Mouse (Mus musculus) CH12.LX (cell line): ENCODE measurements around the gene Dcx. TPM values are rescaled to one million over a fixed set of nuclear protein-coding genes. Genes with fewer than 3 reads are reported as not detected.

Experiments
- DNase-seq: peaks from one replicate; pipeline ENCODE4 v3.0.0-alpha.2; 2013; ENCODE audit errors: extremely low read depth
- H3K27ac ChIP-seq: 2 replicates; pipeline ENCODE4 v1.5.1; 2012; ENCODE audit warnings: low read depth, mild to moderate bottlenecking, control low read depth, moderate library complexity; ENCODE audit not compliant: insufficient read depth
- H3K27me3 ChIP-seq: replicated peaks from 2 replicates; pipeline ENCODE3; 2012; ENCODE audit warnings: inconsistent platforms
- H3K36me3 ChIP-seq, 2 experiments: replicated peaks in 1 of 2; 2 replicates each; pipeline versions ENCODE3 to v1.6.1; 2012; ENCODE audit warnings: inconsistent platforms in 1 of 2, low read length in 1 of 2, mild to moderate bottlenecking in 1 of 2, mixed read lengths in 1 of 2, moderate library complexity in 1 of 2; ENCODE audit not compliant: control insufficient read depth in 1 of 2, insufficient read depth in 1 of 2
- H3K4me1 ChIP-seq, 2 experiments: 2 replicates each; pipeline ENCODE4 v1.6.1; 2012; ENCODE audit warnings: inconsistent platforms in 1 of 2, moderate library complexity in 1 of 2; ENCODE audit not compliant: insufficient read depth in 2 of 2, control insufficient read depth in 1 of 2
- H3K4me2 ChIP-seq: 2 replicates; pipeline ENCODE4 v1.6.1; 2012; ENCODE audit warnings: low read depth, mild to moderate bottlenecking, control low read depth; ENCODE audit not compliant: poor library complexity, insufficient read depth, severe bottlenecking
- H3K4me3 ChIP-seq, 3 experiments: fragments of 150-350 bp in 1 of 3; sonication (generic) in 1 of 3; replicated peaks in 1 of 3; 2 replicates each; pipeline versions ENCODE3 to v1.5.1; 2011 to 2012; ENCODE audit warnings: low read depth in 2 of 3, low read length in 2 of 3, mild to moderate bottlenecking in 2 of 3, moderate library complexity in 2 of 3, control low read depth in 1 of 3, improper control_type of control experiment in 1 of 3, inconsistent platforms in 1 of 3, mixed read lengths in 1 of 3; ENCODE audit not compliant: poor library complexity in 1 of 3
- H3K79me2 ChIP-seq: replicated peaks from 2 replicates; pipeline ENCODE4 v1.6.1; 2012; ENCODE audit warnings: mild to moderate bottlenecking, moderate library complexity; ENCODE audit not compliant: control insufficient read depth, poor library complexity, insufficient read depth, severe bottlenecking; ENCODE audit errors: extremely low read depth
- H3K9ac ChIP-seq: 2 replicates; pipeline ENCODE4 v1.6.1; 2012; ENCODE audit warnings: low read depth, mild to moderate bottlenecking, control low read depth, moderate library complexity; ENCODE audit not compliant: insufficient read depth
- H3K9me3 ChIP-seq: replicated peaks from 2 replicates; pipeline ENCODE3; 2012; ENCODE audit warnings: low read length, inconsistent platforms, mixed read lengths
- BHLHE40 ChIP-seq: IDR thresholded peaks from 2 replicates; pipeline ENCODE4 v1.6.1; 2011; ENCODE audit warnings: mild to moderate bottlenecking, low read depth, low read length, improper control_type of control experiment
- CHD1 ChIP-seq: IDR thresholded peaks from 2 replicates; pipeline ENCODE4 v1.6.1; 2012; ENCODE audit warnings: low read depth, low read length, improper control_type of control experiment, inconsistent platforms
- CHD2 ChIP-seq: IDR thresholded peaks from 2 replicates; pipeline ENCODE4 v1.6.1; 2011; ENCODE audit warnings: low read length, improper control_type of control experiment
- EP300 ChIP-seq: IDR thresholded peaks from 2 replicates; pipeline ENCODE4 v1.6.1; 2011; ENCODE audit warnings: low read length, improper control_type of control experiment
- ETS1 ChIP-seq: conservative IDR thresholded peaks from 2 replicates; pipeline ENCODE4 v1.6.1; 2012; ENCODE audit warnings: low read depth, mild to moderate bottlenecking, inconsistent platforms, low read length, improper control_type of control experiment, moderate library complexity
- IRF4 ChIP-seq: IDR thresholded peaks from 2 replicates; pipeline ENCODE4 v1.6.1; 2014; ENCODE audit warnings: low read depth, mild to moderate bottlenecking, inconsistent platforms, low read length, improper control_type of control experiment
- JUN ChIP-seq: IDR thresholded peaks from 2 replicates; pipeline ENCODE4 v1.6.1; 2011; ENCODE audit warnings: low read depth, mild to moderate bottlenecking, low read length, improper control_type of control experiment, moderate library complexity; ENCODE audit not compliant: insufficient read depth
- JUND ChIP-seq: conservative IDR thresholded peaks from 2 replicates; pipeline ENCODE4 v1.6.1; 2011; ENCODE audit warnings: low read depth, low read length, improper control_type of control experiment
- KAT2A ChIP-seq: IDR thresholded peaks from 2 replicates; pipeline ENCODE4 v1.6.1; 2012; ENCODE audit warnings: low read length, improper control_type of control experiment, inconsistent platforms; ENCODE audit not compliant: insufficient replicate concordance
- MAFK ChIP-seq: IDR thresholded peaks from 2 replicates; pipeline ENCODE4 v1.6.1; 2011; ENCODE audit warnings: low read length, improper control_type of control experiment; ENCODE audit not compliant: insufficient replicate concordance
- MAX ChIP-seq: IDR thresholded peaks from 2 replicates; pipeline ENCODE4 v1.6.1; 2011; ENCODE audit warnings: low read length, improper control_type of control experiment
- MXI1 ChIP-seq: IDR thresholded peaks from 2 replicates; pipeline ENCODE4 v1.6.1; 2011; ENCODE audit warnings: mild to moderate bottlenecking, low read depth, low read length, improper control_type of control experiment
- MYC ChIP-seq: IDR thresholded peaks from 2 replicates; pipeline ENCODE4 v1.6.1; 2011; ENCODE audit warnings: low read depth, mild to moderate bottlenecking, improper control_type of control experiment, low read length
- NRF1 ChIP-seq: IDR thresholded peaks from 2 replicates; pipeline ENCODE4 v1.6.1; 2014; ENCODE audit warnings: low read depth, mild to moderate bottlenecking, inconsistent platforms, low read length, improper control_type of control experiment, moderate library complexity
- POLR2A ChIP-seq: IDR thresholded peaks from 2 replicates; pipeline ENCODE4 v1.6.1; 2011; ENCODE audit warnings: low read depth, mild to moderate bottlenecking, improper control_type of control experiment, low read length
- TCF12 ChIP-seq: IDR thresholded peaks from 2 replicates; pipeline ENCODE4 v1.6.1; 2014; ENCODE audit warnings: low read depth, mild to moderate bottlenecking, inconsistent platforms, low read length, improper control_type of control experiment
- USF1 ChIP-seq: IDR thresholded peaks from 2 replicates; pipeline ENCODE4 v1.6.1; 2014; ENCODE audit warnings: low read depth, mild to moderate bottlenecking, inconsistent platforms, low read length, improper control_type of control experiment
- USF2 ChIP-seq: conservative IDR thresholded peaks from 2 replicates; pipeline ENCODE4 v1.6.1; 2011; ENCODE audit warnings: low read depth, low read length, improper control_type of control experiment
- ZC3H11A ChIP-seq: IDR thresholded peaks from 2 replicates; pipeline ENCODE4 v1.6.1; 2012; ENCODE audit warnings: low read depth, mild to moderate bottlenecking, inconsistent platforms, low read length, improper control_type of control experiment
- ZKSCAN1 ChIP-seq: IDR thresholded peaks from 2 replicates; pipeline ENCODE4 v1.6.1; 2012; ENCODE audit warnings: low read depth, inconsistent platforms, low read length, improper control_type of control experiment, borderline replicate concordance
- ZNF384 ChIP-seq: IDR thresholded peaks from 2 replicates; pipeline ENCODE4 v1.6.1; 2012; ENCODE audit warnings: low read depth, low read length, improper control_type of control experiment, inconsistent platforms
- dilution Hi-C: fragments of 300-500 bp; cut with MboI; formaldehyde crosslinking; loops from 2 replicates; pipeline ENCODE4 v1.14.3; 2020; ENCODE audit warnings: low sequenced_read_pairs; ENCODE audit not compliant: extremely low pct_unique_long_range_greater_than_20kb, extremely low pct_ligation_motif_present
- in situ Hi-C: fragments of 300-500 bp; cut with MboI; formaldehyde crosslinking; loops from 3 replicates; pipeline ENCODE4 v1.14.3; 2019; ENCODE audit warnings: low sequenced_read_pairs, low pct_ligation_motif_present, low pct_unique_long_range_greater_than_20kb, mixed read lengths
- polyA plus RNA-seq: library from polyadenylated mRNA; unstranded; fragments of >175 nt; gene quantifications from 2 replicates; pipeline ENCODE4 v1.2.1, GENCODE M21; 2012; ENCODE audit warnings: low read depth; ENCODE audit not compliant: insufficient read length
- total RNA-seq, 2 experiments: library from RNA; depleted of rRNA; stranded (reverse); fragments of 300-350 nt in 1 of 2; fragments of >200 nt in 1 of 2; gene quantifications; 2 replicates each; pipeline ENCODE4 v1.2.3; 2012 to 2014

Gene Dcx
- total and polyA plus RNA-seq, 3 experiments = not detected

GRCm38 (mm10) chrX:143849969-143850368 lies 83.1 kb downstream of the Dcx start:
- in situ Hi-C loops (no loop called here), dilution Hi-C loops (no loop called here)
- H3K9ac ChIP-seq = no peak overlapping the region
- H3K4me3 ChIP-seq = no peak overlapping the region
- no peaks in the 10 kb centered on the region for H3K79me2 ChIP-seq
- no peak for DNase-seq
- H3K27ac ChIP-seq = no peak overlapping the region
- H3K4me2 ChIP-seq = no peak overlapping the region
- no peaks in the 10 kb centered on the region for H3K4me1 ChIP-seq
- H3K27me3 ChIP-seq = no peaks in the 10 kb centered on the region
- no peak for TF ChIP-seq USF1
- TF ChIP-seq KAT2A = no peak
- no peak for TF ChIP-seq ZKSCAN1
- TF ChIP-seq ETS1 = no peak
- no peak for TF ChIP-seq CHD2
- no peak for TF ChIP-seq ZNF384
- no peak for TF ChIP-seq BHLHE40
- TF ChIP-seq CHD1 = no peak
- no peak for TF ChIP-seq TCF12
- TF ChIP-seq JUND = no peak
- no peak for TF ChIP-seq JUN
- no peak for TF ChIP-seq MAFK
- TF ChIP-seq EP300 = no peak
- no peak for TF ChIP-seq MYC
- no peak for TF ChIP-seq MAX
- TF ChIP-seq ZC3H11A = no peak
- TF ChIP-seq IRF4 = no peak
- TF ChIP-seq USF2 = no peak
- H3K9me3 ChIP-seq = no peaks in the 10 kb centered on the region
- no peaks in the 10 kb centered on the region for H3K36me3 ChIP-seq

GRCm38 (mm10) chrX:143846637-143847036 lies 86.5 kb downstream of the Dcx start:
- Histone ChIP-seq H3K27me3 (no peaks in the 10 kb centered on the region), H3K36me3 (no peaks in the 10 kb centered on the region), H3K4me2 (no peak overlapping the region), H3K9me3 (no peaks in the 10 kb centered on the region), H3K27ac (no peak overlapping the region), H3K4me1 (no peaks in the 10 kb centered on the region), H3K9ac (no peak overlapping the region), H3K4me3 (no peak overlapping the region), H3K79me2 (no peaks in the 10 kb centered on the region)
- no peak for TF ChIP-seq USF1
- no peak for TF ChIP-seq IRF4
- no peak for TF ChIP-seq MAFK
- TF ChIP-seq MAX = no peak
- TF ChIP-seq POLR2A = no peak
- no peak for TF ChIP-seq NRF1
- no peak for TF ChIP-seq MXI1
- dilution Hi-C loops = no loop called here
- no peak for DNase-seq
- in situ Hi-C loops = no loop called here
